Mouse (Mus musculus) lung, adult 18-20 months (tissue): ENCODE results near the gene Ier3.
A peak's percentile ranks its signal among the peaks of the same experiment; 100 is the strongest.
"Not testable (repeated sequence)": the region's sequence is repeated elsewhere in the genome, so short reads cannot be mapped to it uniquely, and the experiment has no call there.

Experiments
- DNase-seq, 2 experiments: peaks; one replicate each; pipeline ENCODE4 v3.0.0; 2022; ENCODE audit warnings: mixed read lengths in 2 of 2

Ier3 gene

GRCm38 (mm10) chr17:35836991-35837422 is 15.5 kb downstream of the Ier3 start:
- peak; percentile 87 to 90 for DNase-seq

- peak in 1 of 2 experiments; percentile 72 for DNase-seq
Observed at GRCm38 (mm10) chr17:35837487-35837886, 16.0 kb downstream of the Ier3 start.

- peak; percentile 97 for DNase-seq
Observed at GRCm38 (mm10) chr17:35838122-35838544, 16.6 kb downstream of the Ier3 start, which contains the start of gene Tubb5. TSS of gene Tubb5 (minus strand) at chr17:35838306.

- no peak for DNase-seq
Observed at GRCm38 (mm10) chr17:35838570-35838969, 17.1 kb downstream of the Ier3 start.

- not testable (repeated sequence) for DNase-seq
Observed at GRCm38 (mm10) chr17:35839002-35839401, 17.5 kb downstream of the Ier3 start.

GRCm38 (mm10) chr17:35840561-35840960 is 19.1 kb downstream of the Ier3 start:
- DNase-seq = no peak

GRCm38 (mm10) chr17:35841076-35841950 is 19.8 kb downstream of the Ier3 start, which contains the start of gene Mdc1:
TSS of gene Mdc1 (plus strand) at chr17:35841515.
- peak; percentile 100 for DNase-seq

GRCm38 (mm10) chr17:35842006-35842405 is 20.5 kb downstream of the Ier3 start:
- no peak for DNase-seq

- no peak for DNase-seq
Observed at GRCm38 (mm10) chr17:35843514-35843913, 22.0 kb downstream of the Ier3 start.

- no peak for DNase-seq
Observed at GRCm38 (mm10) chr17:35848112-35848511, 26.6 kb downstream of the Ier3 start.

- DNase-seq = no peak
Observed at GRCm38 (mm10) chr17:35850974-35851373, 29.5 kb downstream of the Ier3 start.

- no peak for DNase-seq
Observed at GRCm38 (mm10) chr17:35859371-35859770, 37.9 kb downstream of the Ier3 start.

- DNase-seq = no peak
Observed at GRCm38 (mm10) chr17:35859835-35860234, 38.4 kb downstream of the Ier3 start.

GRCm38 (mm10) chr17:35860831-35861197 is 39.3 kb downstream of the Ier3 start:
- no peak for DNase-seq

GRCm38 (mm10) chr17:35861198-35861857 is 39.8 kb downstream of the Ier3 start, which contains the start of gene Nrm:
TSS of gene Nrm (plus strand) at chr17:35861318.
- peak; percentile 92 to 93 for DNase-seq

GRCm38 (mm10) chr17:35864832-35865353 is 43.4 kb downstream of the Ier3 start:
- DNase-seq = no peak

- peak; percentile 72 to 75 for DNase-seq
Observed at GRCm38 (mm10) chr17:35865481-35866280, 44.2 kb downstream of the Ier3 start, which contains the start of gene Ppp1r18. TSS of gene Ppp1r18 (plus strand) at chr17:35865593.

- peak; percentile 72 to 78 for DNase-seq
Observed at GRCm38 (mm10) chr17:35866281-35866831, 44.9 kb downstream of the Ier3 start.

- peak; percentile 66 to 71 for DNase-seq
Observed at GRCm38 (mm10) chr17:35866911-35867890, 45.7 kb downstream of the Ier3 start.

- DNase-seq = peak; percentile 56 to 60
Observed at GRCm38 (mm10) chr17:35868165-35868820, 46.8 kb downstream of the Ier3 start.
